Comparison of ENCODE assay signal across 8 mouse cellular contexts in genomic region chrX:75475182-75475644, GRCm38 (mm10). TPM values are rescaled to one million over a fixed set of nuclear protein-coding genes. Genes with fewer than 3 reads are reported as not detected.
DNase-seq lines count a peak whose midpoint lies in the region; ATAC-seq and TF ChIP-seq lines count a peak whose summit lies in the region.
"Not testable (repeated sequence)": the region's sequence is repeated elsewhere in the genome, so short reads cannot be mapped to it uniquely, and the experiment has no call there.

No protein-coding gene starts in this region.

- 22% methylated on average over 37 of the region's 37 CpGs for WGBS in heart, embryonic 11.5 days (ENCODE audit: insufficient replicate concordance)
- 25% methylated on average over 37 of the region's 37 CpGs for WGBS in kidney, embryonic 14.5 days
- 19% methylated on average over 35 of the region's 37 CpGs for WGBS in limb, embryonic 14.5 days
- WGBS in midbrain, embryonic 15.5 days: 19% methylated on average over 37 of the region's 37 CpGs

- DNase-seq in 3134 (ENCODE audit: extremely low read depth, insufficient read length, low spot score): peak; percentile 74
- peak; percentile 12 for DNase-seq in brain, embryonic 18.5 days (ENCODE audit: low read depth, low spot score)
- peak; percentile 14 for DNase-seq in limb, embryonic 14.5 days (ENCODE audit: low spot score)
- peak; percentile 11 to 12 for DNase-seq in spleen, postnatal 14 days (ENCODE audit: low spot score in 2 of 2)

- not testable (repeated sequence) for H3K9me3 ChIP-seq in heart, embryonic 11.5 days (replicated peaks; ENCODE audit: control insufficient read depth, low read length); kidney, embryonic 14.5 days (ENCODE audit: control insufficient read depth, low read length); limb, embryonic 14.5 days (ENCODE audit: control insufficient read depth, low read length); midbrain, embryonic 15.5 days

- not testable (repeated sequence) for H3K9ac ChIP-seq in heart, embryonic 11.5 days (ENCODE audit: low read depth, low read length)
- H3K9ac ChIP-seq in kidney, embryonic 14.5 days (ENCODE audit: low read depth, low read length): peak overlapping the region; percentile 23; the same call in 1 of the 2 replicates
- peak overlapping the region; percentile 46 for H3K9ac ChIP-seq in limb, embryonic 14.5 days (ENCODE audit: low read depth, low read length, severe bottlenecking)
- peak overlapping the region; percentile 43 for H3K9ac ChIP-seq in midbrain, embryonic 15.5 days

- peak overlapping the region; percentile 28 for H3K4me3 ChIP-seq in heart, embryonic 11.5 days (ENCODE audit: low read depth, low read length)
- peak overlapping the region; percentile 31 for H3K4me3 ChIP-seq in kidney, embryonic 14.5 days (ENCODE audit: low read length)
- H3K4me3 ChIP-seq in limb, embryonic 14.5 days (replicated peaks; ENCODE audit: low read length): peak overlapping the region; percentile 33
- peak overlapping the region; percentile 43 for H3K4me3 ChIP-seq in midbrain, embryonic 15.5 days

- H3K4me2 ChIP-seq in heart, embryonic 11.5 days: peak overlapping the region; percentile 54
- peak overlapping the region; percentile 36 for H3K4me2 ChIP-seq in kidney, embryonic 14.5 days (replicated peaks; ENCODE audit: low read depth, low read length)
- H3K4me2 ChIP-seq in limb, embryonic 14.5 days (replicated peaks; ENCODE audit: low read depth, low read length, severe bottlenecking): peak overlapping the region; percentile 41
- H3K4me2 ChIP-seq in midbrain, embryonic 15.5 days: peak overlapping the region; percentile 47

- not testable (repeated sequence) for H3K4me1 ChIP-seq in heart, embryonic 11.5 days (ENCODE audit: control insufficient read depth, insufficient read depth, low read length); kidney, embryonic 14.5 days (ENCODE audit: control insufficient read depth, insufficient read depth, low read length); limb, embryonic 14.5 days (ENCODE audit: control insufficient read depth, insufficient read depth, low read length); midbrain, embryonic 15.5 days

- peak; percentile 84; the same call in 1 of the 2 replicates for ATAC-seq in erythroblast, adult 5-6 weeks (replicated peaks; ENCODE audit: low FRiP score, poor library complexity, severe bottlenecking)
- ATAC-seq in heart, embryonic 11.5 days (replicated peaks; ENCODE audit: insufficient number of reproducible peaks, low FRiP score, low TSS enrichment): peak; percentile 35; the same call in 1 of the 2 replicates
- ATAC-seq in kidney, embryonic 14.5 days (ENCODE audit: low FRiP score, low TSS enrichment): peak; percentile 92
- ATAC-seq in limb, embryonic 14.5 days (ENCODE audit: low FRiP score, low read depth): peak; percentile 74
- peak; percentile 99 for ATAC-seq in midbrain, embryonic 15.5 days (replicated peaks)

- H3K27me3 ChIP-seq in heart, embryonic 11.5 days (ENCODE audit: control insufficient read depth, insufficient read depth, low read length); kidney, embryonic 14.5 days (ENCODE audit: control insufficient read depth, insufficient read depth, low read length); limb, embryonic 14.5 days (ENCODE audit: control insufficient read depth, insufficient read depth, low read length); midbrain, embryonic 15.5 days (replicated peaks): not testable (repeated sequence)

- not testable (repeated sequence) for H3K27ac ChIP-seq in heart, embryonic 11.5 days (ENCODE audit: low read depth, low read length); kidney, embryonic 14.5 days (ENCODE audit: low read depth, low read length); limb, embryonic 14.5 days (replicated peaks; ENCODE audit: low read depth, low read length)
- H3K27ac ChIP-seq in midbrain, embryonic 15.5 days: peak overlapping the region; percentile 80

- TF ChIP-seq POLR2A in limb, embryonic 14.5 days (IDR thresholded peaks at IDR 0.05; ENCODE audit: borderline replicate concordance, extremely low read depth, insufficient read depth, insufficient read length): not testable (repeated sequence)

- H3K36me3 ChIP-seq in heart, embryonic 11.5 days (ENCODE audit: control insufficient read depth, insufficient read depth, low read length); kidney, embryonic 14.5 days (ENCODE audit: control insufficient read depth, insufficient read depth, low read length); limb, embryonic 14.5 days (ENCODE audit: control insufficient read depth, insufficient read depth, low read length); midbrain, embryonic 15.5 days (replicated peaks): not testable (repeated sequence)

RNA-seq across cellular contexts. Expression of gene Vbp1, which starts 38.9 kb away (rescaled TPM):
- 115 and 137 TPM in 2 replicates for total RNA-seq in erythroblast, adult 5-6 weeks (2015; ENCODE audit: low replicate concordance)
- 149 and 170 TPM in 2 replicates for total RNA-seq in erythroblast, adult 5-6 weeks (2017; ENCODE audit: low replicate concordance)
- polyA plus RNA-seq in heart, embryonic 11.5 days (2014; fragmentation: Nextera tagmentation; extraction: Ambion mirVana): 179 and 180 TPM in 2 replicates
- polyA plus RNA-seq in kidney, embryonic 14.5 days (2014; fragmentation: Nextera tagmentation; extraction: Ambion mirVana): 186 and 196 TPM in 2 replicates
- polyA plus RNA-seq in limb, embryonic 14.5 days (2012; rRNA removed): 30.1 and 37.2 TPM in 2 replicates
- polyA plus RNA-seq in limb, embryonic 14.5 days (2014; fragmentation: Nextera tagmentation; extraction: Ambion mirVana): 126 and 128 TPM in 2 replicates
- 264 and 281 TPM in 2 replicates for polyA plus RNA-seq in midbrain, embryonic 15.5 days (2015; fragmentation: Nextera tagmentation; extraction: Ambion mirVana)

RNA-seq across cellular contexts. Expression of gene Brcc3, which starts 58.8 kb away (rescaled TPM):
- total RNA-seq in erythroblast, adult 5-6 weeks (2015; ENCODE audit: low replicate concordance): 21.1 and 27.1 TPM in 2 replicates
- 26.3 and 36.5 TPM in 2 replicates for total RNA-seq in erythroblast, adult 5-6 weeks (2017; ENCODE audit: low replicate concordance)
- 51.8 and 53.1 TPM in 2 replicates for polyA plus RNA-seq in heart, embryonic 11.5 days (2014; fragmentation: Nextera tagmentation; extraction: Ambion mirVana)
- polyA plus RNA-seq in kidney, embryonic 14.5 days (2014; fragmentation: Nextera tagmentation; extraction: Ambion mirVana): 68.0 and 82.9 TPM in 2 replicates
- polyA plus RNA-seq in limb, embryonic 14.5 days (2012; rRNA removed): 19.5 and 25.3 TPM in 2 replicates
- 50.7 and 55.8 TPM in 2 replicates for polyA plus RNA-seq in limb, embryonic 14.5 days (2014; fragmentation: Nextera tagmentation; extraction: Ambion mirVana)
- polyA plus RNA-seq in midbrain, embryonic 15.5 days (2015; fragmentation: Nextera tagmentation; extraction: Ambion mirVana): 44.1 and 47.1 TPM in 2 replicates

RNA-seq across cellular contexts. Expression of gene Mtcp1, which starts 58.8 kb away (rescaled TPM):
- total RNA-seq in erythroblast, adult 5-6 weeks (2015; ENCODE audit: low replicate concordance): 52.3 and 67.1 TPM in 2 replicates
- total RNA-seq in erythroblast, adult 5-6 weeks (2017; ENCODE audit: low replicate concordance): 104 and 116 TPM in 2 replicates
- polyA plus RNA-seq in heart, embryonic 11.5 days (2014; fragmentation: Nextera tagmentation; extraction: Ambion mirVana): 7.0 and 8.3 TPM in 2 replicates
- polyA plus RNA-seq in kidney, embryonic 14.5 days (2014; fragmentation: Nextera tagmentation; extraction: Ambion mirVana): 6.1 and 11.6 TPM in 2 replicates
- polyA plus RNA-seq in limb, embryonic 14.5 days (2012; rRNA removed): 13.2 and 14.2 TPM in 2 replicates
- polyA plus RNA-seq in limb, embryonic 14.5 days (2014; fragmentation: Nextera tagmentation; extraction: Ambion mirVana): 9.3 and 9.6 TPM in 2 replicates
- 6.7 and 7.2 TPM in 2 replicates for polyA plus RNA-seq in midbrain, embryonic 15.5 days (2015; fragmentation: Nextera tagmentation; extraction: Ambion mirVana)

RNA-seq across cellular contexts. Expression of gene Cmc4, which starts 58.8 kb away (rescaled TPM):
- total RNA-seq in erythroblast, adult 5-6 weeks (2015; ENCODE audit: low replicate concordance): 172 and 187 TPM in 2 replicates
- total RNA-seq in erythroblast, adult 5-6 weeks (2017; ENCODE audit: low replicate concordance): 78.7 and 97.6 TPM in 2 replicates
- polyA plus RNA-seq in heart, embryonic 11.5 days (2014; fragmentation: Nextera tagmentation; extraction: Ambion mirVana): 15.8 and 18.7 TPM in 2 replicates
- 21.0 and 27.9 TPM in 2 replicates for polyA plus RNA-seq in kidney, embryonic 14.5 days (2014; fragmentation: Nextera tagmentation; extraction: Ambion mirVana)
- polyA plus RNA-seq in limb, embryonic 14.5 days (2012; rRNA removed): 19.2 and 22.9 TPM in 2 replicates
- polyA plus RNA-seq in limb, embryonic 14.5 days (2014; fragmentation: Nextera tagmentation; extraction: Ambion mirVana): 23.8 TPM in 2 replicates
- polyA plus RNA-seq in midbrain, embryonic 15.5 days (2015; fragmentation: Nextera tagmentation; extraction: Ambion mirVana): 21.1 and 23.7 TPM in 2 replicates

Comparison
In these comparisons a context has a peak if more than half of its experiments do, and no peak if none do; other contexts are left out.
1. DNase-seq: peak in every context shown above with its lines; median percentile 74 in 3134; 14 in limb, embryonic 14.5 days; 12 in brain, embryonic 18.5 days; 12 in spleen, postnatal 14 days.
2. ATAC-seq: peak in every context shown above with its lines; median percentile 99 in midbrain, embryonic 15.5 days; 92 in kidney, embryonic 14.5 days; 84 in erythroblast, adult 5-6 weeks; 74 in limb, embryonic 14.5 days; 35 in heart, embryonic 11.5 days.